Mouse (Mus musculus): Measurements from ENCODE around the gene Magi2. TPM values are rescaled to one million over a fixed set of nuclear protein-coding genes. Genes with fewer than 3 reads are reported as not detected.
A peak's percentile ranks its signal among the peaks of the same experiment; 100 is the strongest.

Gene Magi2
- 8.4 and 13.5 TPM in 2 replicates for polyA plus RNA-seq (2014; fragmentation: Nextera tagmentation; extraction: Ambion mirVana)

GRCm38 (mm10) chr5:19226866-19227243, at the start of gene Magi2:
Magi2 (plus strand) TSS chr5:19227036.
- H3K4me2 ChIP-seq (ENCODE audit: low read length), result peak within 1 kb of the TSS; percentile 99
- peak within 1 kb of the TSS; percentile 74 for H3K27ac ChIP-seq (ENCODE audit: low read depth, low read length)
- H3K4me3 ChIP-seq (ENCODE audit: low read depth, low read length), result peak within 1 kb of the TSS; percentile 62
- H3K9ac ChIP-seq (ENCODE audit: low read length), result peak within 1 kb of the TSS; percentile 77
- no peaks in the 10 kb centered on the region for H3K27me3 ChIP-seq (replicated peaks; ENCODE audit: control insufficient read depth, insufficient read depth, low read length)
- H3K4me1 ChIP-seq (ENCODE audit: control insufficient read depth, insufficient read depth, low read length), result peaks cover 3% of the 10 kb centered on the region; the same call in 1 of the 2 replicates
- no peaks in the 10 kb centered on the region for H3K9me3 ChIP-seq (replicated peaks; ENCODE audit: control insufficient read depth, low read length)
- under 1% methylated on average over 21 of the region's 26 CpGs for WGBS
- no peaks in the 10 kb centered on the region for H3K36me3 ChIP-seq (ENCODE audit: control insufficient read depth, insufficient read depth, low read length)
- ATAC-seq (no peak), DNase-seq (ENCODE audit: low spot score) (no peak)

- no peak overlapping the region for H3K27ac ChIP-seq (ENCODE audit: low read depth, low read length)
- no peaks in the 10 kb centered on the region for H3K4me1 ChIP-seq (ENCODE audit: control insufficient read depth, insufficient read depth, low read length)
Measured at GRCm38 (mm10) chr5:19178594-19178993, 48.2 kb upstream of the Magi2 start.

GRCm38 (mm10) chr5:19186175-19186574, 40.7 kb upstream of the Magi2 start:
- Histone ChIP-seq H3K36me3 (ENCODE audit: control insufficient read depth, insufficient read depth, low read length) (no peaks in the 10 kb centered on the region), H3K4me1 (ENCODE audit: control insufficient read depth, insufficient read depth, low read length) (no peaks in the 10 kb centered on the region), H3K27ac (ENCODE audit: low read depth, low read length) (no peak overlapping the region), H3K4me2 (ENCODE audit: low read length) (no peak overlapping the region), H3K27me3 (replicated peaks; ENCODE audit: control insufficient read depth, insufficient read depth, low read length) (no peaks in the 10 kb centered on the region), H3K4me3 (ENCODE audit: low read depth, low read length) (no peak overlapping the region), H3K9me3 (replicated peaks; ENCODE audit: control insufficient read depth, low read length) (no peaks in the 10 kb centered on the region), H3K9ac (ENCODE audit: low read length) (no peak overlapping the region)
- 92% methylated on average over 2 of the region's 2 CpGs for WGBS
- no peak for ATAC-seq
- peak; percentile 13 for DNase-seq (ENCODE audit: low spot score)

More at GRCm38 (mm10) chr5:19178594-19178993, 48.2 kb upstream of the Magi2 start:
- no peaks in the 10 kb centered on the region for H3K9me3 ChIP-seq (replicated peaks; ENCODE audit: control insufficient read depth, low read length)
- H3K4me3 ChIP-seq (ENCODE audit: low read depth, low read length), result no peak overlapping the region
- H3K36me3 ChIP-seq (ENCODE audit: control insufficient read depth, insufficient read depth, low read length), result no peaks in the 10 kb centered on the region
- DNase-seq (ENCODE audit: low spot score) (peak; percentile 42), ATAC-seq (no peak)
- H3K9ac ChIP-seq (ENCODE audit: low read length), result no peak overlapping the region
- H3K4me2 ChIP-seq (ENCODE audit: low read length), result no peak overlapping the region
- 63% methylated on average over 6 of the region's 6 CpGs for WGBS
- no peaks in the 10 kb centered on the region for H3K27me3 ChIP-seq (replicated peaks; ENCODE audit: control insufficient read depth, insufficient read depth, low read length)

GRCm38 (mm10) chr5:19211665-19212064, 15.2 kb upstream of the Magi2 start:
- Histone ChIP-seq H3K4me1 (ENCODE audit: control insufficient read depth, insufficient read depth, low read length) (no peaks in the 10 kb centered on the region), H3K9ac (ENCODE audit: low read length) (no peak overlapping the region), H3K4me2 (ENCODE audit: low read length) (no peak overlapping the region), H3K9me3 (replicated peaks; ENCODE audit: control insufficient read depth, low read length) (no peaks in the 10 kb centered on the region), H3K27ac (ENCODE audit: low read depth, low read length) (no peak overlapping the region), H3K27me3 (replicated peaks; ENCODE audit: control insufficient read depth, insufficient read depth, low read length) (no peaks in the 10 kb centered on the region), H3K4me3 (ENCODE audit: low read depth, low read length) (no peak overlapping the region), H3K36me3 (ENCODE audit: control insufficient read depth, insufficient read depth, low read length) (no peaks in the 10 kb centered on the region)
- no peak for DNase-seq (ENCODE audit: low spot score)
- no peak for ATAC-seq
- WGBS, result 92% methylated on average over 3 of the region's 3 CpGs

GRCm38 (mm10) chr5:19226144-19226865, 531 bp upstream of the Magi2 start:
- H3K9ac ChIP-seq (ENCODE audit: low read length), result peak overlapping the region; percentile 77
- peak overlapping the region; percentile 74 for H3K27ac ChIP-seq (ENCODE audit: low read depth, low read length)
- peaks cover 3% of the 10 kb centered on the region; the same call in 1 of the 2 replicates for H3K4me1 ChIP-seq (ENCODE audit: control insufficient read depth, insufficient read depth, low read length)
- peak; percentile 94 for DNase-seq (ENCODE audit: low spot score)
- H3K9me3 ChIP-seq (replicated peaks; ENCODE audit: control insufficient read depth, low read length), result no peaks in the 10 kb centered on the region
- peak overlapping the region; percentile 62 for H3K4me3 ChIP-seq (ENCODE audit: low read depth, low read length)
- no peaks in the 10 kb centered on the region for H3K36me3 ChIP-seq (ENCODE audit: control insufficient read depth, insufficient read depth, low read length)
- peak; percentile 97 for ATAC-seq
- H3K4me2 ChIP-seq (ENCODE audit: low read length), result peak overlapping the region; percentile 99
- no peaks in the 10 kb centered on the region for H3K27me3 ChIP-seq (replicated peaks; ENCODE audit: control insufficient read depth, insufficient read depth, low read length)
- 1% methylated on average over 41 of the region's 51 CpGs for WGBS

GRCm38 (mm10) chr5:19227281-19227680, 445 bp downstream of the Magi2 start:
- no peaks in the 10 kb centered on the region for H3K36me3 ChIP-seq (ENCODE audit: control insufficient read depth, insufficient read depth, low read length)
- DNase-seq (ENCODE audit: low spot score) (peak; percentile 36), ATAC-seq (peak; percentile 4; the same call in 1 of the 2 replicates)
- 0 out of 2 replicates have a peak overlapping the region, but pooled peaks have one; percentile 74 for H3K27ac ChIP-seq (ENCODE audit: low read depth, low read length)
- H3K4me3 ChIP-seq (ENCODE audit: low read depth, low read length), result peak overlapping the region; percentile 62
- 0% methylated on average over 21 of the region's 21 CpGs for WGBS
- peak overlapping the region; percentile 99 for H3K4me2 ChIP-seq (ENCODE audit: low read length)
- peaks cover 3% of the 10 kb centered on the region; the same call in 1 of the 2 replicates for H3K4me1 ChIP-seq (ENCODE audit: control insufficient read depth, insufficient read depth, low read length)
- H3K27me3 ChIP-seq (replicated peaks; ENCODE audit: control insufficient read depth, insufficient read depth, low read length), result no peaks in the 10 kb centered on the region
- no peaks in the 10 kb centered on the region for H3K9me3 ChIP-seq (replicated peaks; ENCODE audit: control insufficient read depth, low read length)
- H3K9ac ChIP-seq (ENCODE audit: low read length), result peak overlapping the region; percentile 77

GRCm38 (mm10) chr5:19227791-19228331, 1.0 kb downstream of the Magi2 start:
- H3K27ac ChIP-seq (ENCODE audit: low read depth, low read length), result no peak overlapping the region

GRCm38 (mm10) chr5:19241797-19242196, 15.0 kb downstream of the Magi2 start:
- H3K4me2 ChIP-seq (ENCODE audit: low read length), result no peak overlapping the region
- H3K9me3 ChIP-seq (replicated peaks; ENCODE audit: control insufficient read depth, low read length), result no peaks in the 10 kb centered on the region
- H3K36me3 ChIP-seq (ENCODE audit: control insufficient read depth, insufficient read depth, low read length), result no peaks in the 10 kb centered on the region
- H3K9ac ChIP-seq (ENCODE audit: low read length), result no peak overlapping the region
- H3K4me1 ChIP-seq (ENCODE audit: control insufficient read depth, insufficient read depth, low read length), result no peaks in the 10 kb centered on the region
- no peak overlapping the region for H3K4me3 ChIP-seq (ENCODE audit: low read depth, low read length)
- DNase-seq (ENCODE audit: low spot score) (peak; percentile 27), ATAC-seq (no peak)
- H3K27ac ChIP-seq (ENCODE audit: low read depth, low read length), result no peak overlapping the region
- no peaks in the 10 kb centered on the region for H3K27me3 ChIP-seq (replicated peaks; ENCODE audit: control insufficient read depth, insufficient read depth, low read length)

More at GRCm38 (mm10) chr5:19227791-19228331, 1.0 kb downstream of the Magi2 start:
- Histone ChIP-seq H3K9ac (ENCODE audit: low read length) (peak overlapping the region; percentile 77), H3K4me2 (ENCODE audit: low read length) (peak overlapping the region; percentile 99), H3K27me3 (replicated peaks; ENCODE audit: control insufficient read depth, insufficient read depth, low read length) (no peaks in the 10 kb centered on the region), H3K4me1 (ENCODE audit: control insufficient read depth, insufficient read depth, low read length) (peaks cover 3% of the 10 kb centered on the region; the same call in 1 of the 2 replicates), H3K4me3 (ENCODE audit: low read depth, low read length) (peak overlapping the region; percentile 62), H3K9me3 (replicated peaks; ENCODE audit: control insufficient read depth, low read length) (no peaks in the 10 kb centered on the region), H3K36me3 (ENCODE audit: control insufficient read depth, insufficient read depth, low read length) (no peaks in the 10 kb centered on the region)
- no peak for ATAC-seq
- WGBS, result under 1% methylated on average over 14 of the region's 14 CpGs
- DNase-seq (ENCODE audit: low spot score), result peak; percentile 45

- ATAC-seq (no peak), DNase-seq (ENCODE audit: low spot score) (no peak)
- WGBS, result 65% methylated on average over 2 of the region's 2 CpGs
- Histone ChIP-seq H3K36me3 (ENCODE audit: control insufficient read depth, insufficient read depth, low read length) (no peaks in the 10 kb centered on the region), H3K4me2 (ENCODE audit: low read length) (no peak overlapping the region), H3K4me3 (ENCODE audit: low read depth, low read length) (no peak overlapping the region), H3K9me3 (replicated peaks; ENCODE audit: control insufficient read depth, low read length) (no peaks in the 10 kb centered on the region), H3K9ac (ENCODE audit: low read length) (no peak overlapping the region), H3K27ac (ENCODE audit: low read depth, low read length) (no peak overlapping the region), H3K27me3 (replicated peaks; ENCODE audit: control insufficient read depth, insufficient read depth, low read length) (no peaks in the 10 kb centered on the region), H3K4me1 (ENCODE audit: control insufficient read depth, insufficient read depth, low read length) (no peaks in the 10 kb centered on the region)
Measured at GRCm38 (mm10) chr5:19246426-19246825, 19.6 kb downstream of the Magi2 start.
